ENCODE assay signal across 8 mouse cellular contexts in the genomic region with DNA sequence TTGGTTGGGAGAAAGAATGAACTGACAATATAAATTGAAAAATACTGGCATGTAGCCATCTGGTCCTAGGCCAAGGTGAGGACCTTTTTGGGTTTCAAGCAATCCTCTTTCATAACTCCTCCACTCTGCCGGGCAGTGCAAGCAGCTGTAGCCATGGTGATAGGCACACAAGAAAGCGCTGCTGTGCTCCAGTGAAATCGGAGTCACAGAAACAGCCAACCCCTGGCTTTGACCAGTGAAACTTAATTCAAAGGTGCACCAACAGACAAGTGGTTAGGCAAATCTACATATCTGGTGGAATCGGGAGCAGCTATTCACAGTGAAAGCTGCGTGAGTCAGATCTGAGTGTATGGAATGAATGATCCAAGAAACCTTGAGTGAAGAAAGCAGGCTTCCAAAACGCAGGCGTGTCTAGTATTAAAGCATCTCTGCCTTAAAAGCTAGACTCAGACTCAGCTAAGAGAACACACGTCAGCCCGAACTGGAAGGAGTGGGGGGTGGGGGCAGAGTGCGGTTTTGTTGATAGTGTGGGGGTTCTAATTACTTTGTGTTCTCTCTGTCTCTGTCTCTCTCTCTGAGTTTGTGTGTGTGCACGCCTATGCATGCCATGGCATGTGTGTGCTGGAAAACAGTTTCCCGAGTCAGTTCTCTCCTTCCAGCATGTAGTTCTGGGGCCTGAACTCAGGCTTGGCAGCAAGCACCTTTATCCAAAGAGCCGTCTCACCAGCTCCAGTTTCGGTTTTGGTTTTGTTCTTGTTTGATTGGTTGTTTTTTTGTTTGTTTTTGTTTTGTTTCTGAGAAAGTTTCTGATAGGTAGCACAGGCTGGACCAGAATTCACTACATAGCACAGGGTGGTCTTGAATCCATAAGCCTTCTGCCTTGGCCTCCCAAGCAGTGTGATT. TPM values are rescaled to one million over a fixed set of nuclear protein-coding genes. Genes with fewer than 3 reads are reported as not detected.
DNase-seq lines count a peak whose midpoint lies in the region; ATAC-seq and TF ChIP-seq lines count a peak whose summit lies in the region.

No protein-coding gene starts in this region.

- peak overlapping the region; percentile 15 for H3K4me2 ChIP-seq in heart, embryonic 13.5 days
- H3K4me2 ChIP-seq in liver, postnatal 0 days (ENCODE audit: low read depth, low read length), result peak overlapping the region; percentile 24

- H3K9me3 ChIP-seq in heart, embryonic 13.5 days, result no peaks in the 10 kb centered on the region
- no peaks in the 10 kb centered on the region for H3K9me3 ChIP-seq in liver, postnatal 0 days (ENCODE audit: low read length)

- DNase-seq in layer of hippocampus, adult 11-12 months (ENCODE audit: low spot score), result peak; percentile 23
- DNase-seq in layer of hippocampus, postnatal 14 days (ENCODE audit: low spot score in 2 of 2), result no peak
- peak; percentile 80 to 96 for DNase-seq in adrenal gland, adult (ENCODE audit: inconsistent age in 2 of 2, low spot score in 1 of 2)
- peak; percentile 30 for DNase-seq in liver, postnatal 0 days
- DNase-seq in spleen, postnatal 4 days (ENCODE audit: low spot score in 2 of 2), result no peak
- no peak for DNase-seq in cerebellum, adult 9-10 months

- H3K27ac ChIP-seq in heart, embryonic 13.5 days (replicated peaks), result peak overlapping the region; percentile 67
- H3K27ac ChIP-seq in liver, postnatal 0 days (ENCODE audit: low read depth), result 0 out of 2 replicates have a peak overlapping the region, but pooled peaks have one; percentile 6

- 66% methylated on average over 14 of the region's 14 CpGs for WGBS in heart, embryonic 13.5 days
- 73% methylated on average over 14 of the region's 14 CpGs for WGBS in liver, postnatal 0 days (ENCODE audit: insufficient replicate concordance)

- no peaks in the 10 kb centered on the region for H3K27me3 ChIP-seq in heart, embryonic 13.5 days (replicated peaks)
- no peaks in the 10 kb centered on the region for H3K27me3 ChIP-seq in liver, postnatal 0 days (ENCODE audit: insufficient read depth, low read length)

- peaks cover 83% of the 10 kb centered on the region for H3K36me3 ChIP-seq in heart, embryonic 13.5 days
- H3K36me3 ChIP-seq in liver, postnatal 0 days (replicated peaks; ENCODE audit: insufficient read depth, low read length), result peaks cover 54% of the 10 kb centered on the region

- no peak for ATAC-seq in heart, embryonic 13.5 days (ENCODE audit: extremely low read depth, insufficient number of reproducible peaks, low FRiP score, low TSS enrichment)
- peak; percentile 64 for ATAC-seq in liver, postnatal 0 days
- ATAC-seq in cerebellum, adult (ENCODE audit: insufficient number of reproducible peaks, low FRiP score, low TSS enrichment), result no peak; the same call in 1 of the 2 replicates

- no peak for TF ChIP-seq EP300 in liver, postnatal 0 days (IDR thresholded peaks at IDR 0.05; ENCODE audit: low read depth)

- no peak for TF ChIP-seq CTCF in liver, postnatal 0 days (IDR thresholded peaks at IDR 0.05; ENCODE audit: low read depth)

- no peak overlapping the region for H3K4me3 ChIP-seq in heart, embryonic 13.5 days
- no peak overlapping the region for H3K4me3 ChIP-seq in liver, postnatal 0 days (ENCODE audit: low read depth, low read length)

- H3K4me1 ChIP-seq in heart, embryonic 13.5 days, result peaks cover 16% of the 10 kb centered on the region
- peaks cover 3% of the 10 kb centered on the region; the same call in 1 of the 2 replicates for H3K4me1 ChIP-seq in liver, postnatal 0 days (ENCODE audit: insufficient read depth)

- H3K9ac ChIP-seq in heart, embryonic 13.5 days, result peak overlapping the region; percentile 53
- H3K9ac ChIP-seq in liver, postnatal 0 days (replicated peaks), result no peak overlapping the region; the same call in 1 of the 2 replicates

RNA-seq across cellular contexts. Expression of gene Vangl1, which starts 44.8 kb away (rescaled TPM):
- total RNA-seq in layer of hippocampus, postnatal 14 days (2021), result 10 to 100 TPM in 1 of 2 experiments, 1 to 10 TPM in 1; 9.2 to 12.5 TPM
- polyA plus RNA-seq in heart, embryonic 13.5 days (2015; fragmentation: Nextera tagmentation; extraction: Ambion mirVana), result 19.2 and 24.0 TPM in 2 replicates
- polyA plus RNA-seq in liver, postnatal 0 days (2015; fragmentation: Nextera tagmentation; extraction: Ambion mirVana), result 21.4 and 22.8 TPM in 2 replicates

Comparison
In these comparisons a context has a peak if more than half of its experiments do, and no peak if none do; other contexts are left out.
1. DNase-seq: peak in layer of hippocampus, adult 11-12 months (single experiment), adrenal gland, adult (2 of 2) and liver, postnatal 0 days (single experiment); none in layer of hippocampus, postnatal 14 days (0 of 2), spleen, postnatal 4 days (0 of 2) and cerebellum, adult 9-10 months (single experiment).